Mouse (Mus musculus) natural killer cell, adult 2 months (primary cell): ENCODE data around the gene Olfr980.
"Not testable (repeated sequence)": the region's sequence is repeated elsewhere in the genome, so short reads cannot be mapped to it uniquely, and the experiment has no call there.

Source experiments
- DNase-seq, 2 experiments: peaks; one replicate each; pipeline ENCODE4 v3.0.0; 2022; ENCODE audit warnings: low spot score in 2 of 2

Gene Olfr980

GRCm38 (mm10) chr9:40009482-40009881 lies at the start of gene Olfr980:
Olfr980 (minus strand) TSS chr9:40009582.
- no peak for DNase-seq

- DNase-seq: no peak
Observed at GRCm38 (mm10) chr9:40050138-40050537, 40.8 kb upstream of the Olfr980 start.

DNA sequence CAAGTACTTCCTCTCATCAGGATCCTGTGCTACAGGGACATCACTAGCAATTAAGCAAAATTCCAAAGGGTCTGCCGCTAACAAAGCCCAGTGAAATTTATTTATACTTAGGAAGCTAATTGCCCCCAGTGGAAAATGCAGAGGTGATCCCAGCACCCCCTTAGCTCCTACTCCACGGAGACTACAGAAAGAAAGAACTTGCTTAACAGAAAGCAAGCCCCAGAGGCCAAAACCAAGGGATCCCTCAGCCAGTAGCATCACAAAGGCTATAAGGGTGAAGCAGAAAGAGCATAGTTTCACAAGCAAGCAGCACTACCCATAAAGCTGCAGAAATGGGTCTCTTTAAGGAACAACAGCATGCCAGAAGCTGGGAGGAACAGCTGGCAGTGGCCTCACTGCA lies 11.8 kb upstream of the Olfr980 start, which contains the start of gene Olfr981:
Gene Olfr981, plus strand, starts transcription at position 301 of the 400 bp plus-strand sequence.
- no peak for DNase-seq

- no peak for DNase-seq
Observed at GRCm38 (mm10) chr9:40003365-40003764, 6.0 kb downstream of the Olfr980 start, which contains the start of gene Olfr979. Olfr979 (minus strand) TSS chr9:40003465.

- DNase-seq: no peak
Observed at GRCm38 (mm10) chr9:39991813-39992212, 17.6 kb downstream of the Olfr980 start, which contains the start of gene Olfr978. Olfr978 (plus strand) TSS chr9:39992113.

DNA sequence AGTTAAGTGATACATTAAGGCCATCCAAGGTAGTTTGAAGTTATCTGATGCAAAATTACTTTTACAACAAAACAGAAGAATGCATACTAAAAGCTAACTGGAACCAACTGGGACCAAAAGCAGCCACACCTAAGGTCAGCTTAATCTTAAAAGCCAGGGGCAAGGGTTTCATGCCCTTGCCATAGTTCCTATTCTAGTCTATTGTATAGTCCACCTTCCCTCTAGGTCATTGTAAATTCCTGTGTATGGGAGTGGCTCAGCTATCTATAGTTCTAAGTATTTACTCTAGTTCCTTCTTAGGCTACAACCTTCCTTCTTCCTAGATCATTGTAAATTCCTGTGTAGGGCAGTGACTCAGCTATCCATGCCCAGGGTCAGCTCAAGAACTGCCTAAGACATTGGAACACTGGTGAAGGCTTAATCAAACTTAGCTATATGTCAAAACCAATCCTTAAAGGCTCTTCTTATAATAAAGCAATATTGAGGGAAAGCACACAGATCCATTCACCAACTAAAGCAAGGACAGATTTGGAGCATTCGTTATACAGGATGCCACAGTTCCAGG lies 32.7 kb downstream of the Olfr980 start:
- not testable (repeated sequence) for DNase-seq

GRCm38 (mm10) chr9:39961033-39961432 lies 48.3 kb downstream of the Olfr980 start, which contains the start of gene Olfr976:
Olfr976 (minus strand) TSS chr9:39961133.
- DNase-seq: not testable (repeated sequence)
